10 mouse cellular contexts compared by ENCODE assay signal in genomic region chr10:69258588-69258987, GRCm38 (mm10). TPM values are rescaled to one million over a fixed set of nuclear protein-coding genes. Genes with fewer than 3 reads are reported as not detected.
DNase-seq lines count a peak whose midpoint lies in the region; ATAC-seq lines count a peak whose summit lies in the region.
"Had no signal": no experiment of that assay in that cellular context is flagged by ENCODE, and none has a peak within 500 bp of the region (broad histone marks: within the 10 kb centered on the region; RNA-seq: fewer than 3 reads in every experiment).

No protein-coding gene starts in this region.

- no peaks in the 10 kb centered on the region for H3K27me3 ChIP-seq in kidney, embryonic 16.5 days (ENCODE audit: insufficient read depth, low read length)
- no peaks in the 10 kb centered on the region for H3K27me3 ChIP-seq in midbrain, embryonic 13.5 days
- H3K27me3 ChIP-seq: liver, embryonic 15.5 days had no signal

- no peaks in the 10 kb centered on the region for H3K9me3 ChIP-seq in kidney, embryonic 16.5 days (ENCODE audit: low read length)
- H3K9me3 ChIP-seq in midbrain, embryonic 13.5 days = no peaks in the 10 kb centered on the region
- H3K9me3 ChIP-seq: liver, embryonic 15.5 days had no signal

- ATAC-seq in kidney, embryonic 16.5 days (ENCODE audit: low FRiP score, low TSS enrichment) = no peak
- ATAC-seq in midbrain, embryonic 13.5 days = no peak

- H3K4me1 ChIP-seq in kidney, embryonic 16.5 days (ENCODE audit: insufficient read depth, low read length) = peaks cover 57% of the 10 kb centered on the region
- peaks cover 19% of the 10 kb centered on the region for H3K4me1 ChIP-seq in midbrain, embryonic 13.5 days (replicated peaks)

- peaks cover 7% of the 10 kb centered on the region; the same call in 1 of the 2 replicates for H3K36me3 ChIP-seq in kidney, embryonic 16.5 days (ENCODE audit: insufficient read depth, low read length)
- 0 out of 2 replicates have a peak, but pooled peaks cover 6% of the 10 kb centered on the region for H3K36me3 ChIP-seq in midbrain, embryonic 13.5 days
- H3K36me3 ChIP-seq: liver, embryonic 15.5 days had no signal

- no peak overlapping the region for H3K4me2 ChIP-seq in kidney, embryonic 16.5 days (replicated peaks; ENCODE audit: low read depth, low read length)
- H3K4me2 ChIP-seq in midbrain, embryonic 13.5 days (replicated peaks) = no peak overlapping the region
- H3K4me2 ChIP-seq: liver, embryonic 15.5 days had no signal

- DNase-seq in adrenal gland, adult (ENCODE audit: inconsistent age in 2 of 2, low spot score in 1 of 2) = peak; percentile 27 to 60
- DNase-seq in adrenal gland, adult 18-20 months (ENCODE audit: low spot score in 2 of 2) = no peak
- DNase-seq in retina, postnatal 1 day = peak; percentile 23
- DNase-seq in retina, embryonic 14.5 days (ENCODE audit: low spot score) = no peak
- DNase-seq in testis, postnatal 10 days (ENCODE audit: low spot score) = peak; percentile 79
- DNase-seq in embryo, embryonic 11 days = no peak
- DNase-seq: thymus, adult 2 months had no signal

- peak overlapping the region; percentile 75; the same call in 1 of the 2 replicates for H3K27ac ChIP-seq in kidney, embryonic 16.5 days (ENCODE audit: low read length)
- no peak overlapping the region for H3K27ac ChIP-seq in midbrain, embryonic 13.5 days
- H3K27ac ChIP-seq: liver, embryonic 15.5 days had no signal

- H3K4me3 ChIP-seq in kidney, embryonic 16.5 days (ENCODE audit: low read length) = no peak overlapping the region
- no peak overlapping the region for H3K4me3 ChIP-seq in midbrain, embryonic 13.5 days (replicated peaks)
- H3K4me3 ChIP-seq: liver, embryonic 15.5 days had no signal

- WGBS in kidney, embryonic 16.5 days = 56% methylated on average over 9 of the region's 9 CpGs
- WGBS in midbrain, embryonic 13.5 days = 61% methylated on average over 9 of the region's 9 CpGs

- no peak overlapping the region for H3K9ac ChIP-seq in kidney, embryonic 16.5 days (replicated peaks; ENCODE audit: low read length)
- H3K9ac ChIP-seq in midbrain, embryonic 13.5 days (replicated peaks) = no peak overlapping the region
- H3K9ac ChIP-seq: liver, embryonic 15.5 days had no signal

RNA-seq across cellular contexts. Expression of gene A930033H14Rik, which starts 45.7 kb away (rescaled TPM):
- 1 to 10 TPM; 2.0 to 2.1 TPM for total RNA-seq in adrenal gland, adult 18-20 months (2021)
- polyA plus RNA-seq in kidney, embryonic 16.5 days (2015; fragmentation: Nextera tagmentation; extraction: Ambion mirVana) = 2.2 and 2.3 TPM in 2 replicates
- polyA plus RNA-seq in midbrain, embryonic 13.5 days (2015; fragmentation: Nextera tagmentation; extraction: Ambion mirVana) = 1.3 and 1.5 TPM in 2 replicates

Comparison
In these comparisons a context has a peak if more than half of its experiments do, and no peak if none do; other contexts are left out.
1. DNase-seq: peak in adrenal gland, adult (2 of 2), retina, postnatal 1 day (single experiment) and testis, postnatal 10 days (single experiment); none in adrenal gland, adult 18-20 months (0 of 2), retina, embryonic 14.5 days (single experiment) and embryo, embryonic 11 days (single experiment).